Mouse (Mus musculus) erythroblast, embryonic 14.5 days (primary cell): ENCODE results near the gene Nemp1.

Source experiments
- GATA1 ChIP-seq: IDR thresholded peaks from 2 replicates; pipeline ENCODE4 v1.6.1; 2012; ENCODE audit warnings: low read length, inconsistent platforms, mixed read lengths
- TAL1 ChIP-seq: IDR thresholded peaks from 3 replicates; pipeline ENCODE4 v1.6.1; 2012; ENCODE audit warnings: low read length, inconsistent platforms, mixed read lengths

DNA sequence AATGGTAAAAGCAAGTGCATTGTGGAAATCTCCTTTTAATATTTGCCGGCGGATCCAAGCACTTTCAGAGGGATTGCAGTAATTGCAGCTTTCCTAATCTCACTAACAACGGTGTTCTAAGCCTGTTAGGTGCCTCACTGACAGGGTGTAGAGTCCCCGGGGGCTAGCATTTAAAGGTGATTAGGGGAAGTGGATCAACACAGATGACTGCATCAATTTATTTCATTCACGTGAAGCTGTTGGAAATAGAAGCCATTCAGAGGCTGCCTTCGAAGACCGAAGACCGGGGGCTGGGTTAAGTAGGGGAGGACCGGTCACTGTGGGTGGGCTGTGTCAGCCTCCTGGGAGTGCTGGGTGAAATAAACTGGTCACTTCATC is 64.2 kb downstream of the Nemp1 start:
- TF ChIP-seq GATA1 (no peak), TAL1 (no peak)
